Mouse (Mus musculus) macrophage (primary cell): Measurements from ENCODE around the gene Nol8. TPM values are rescaled to one million over a fixed set of nuclear protein-coding genes. Genes with fewer than 3 reads are reported as not detected.

Experiments used
- H3K27ac ChIP-seq: fragments of 350-480 bp; formaldehyde crosslinking; 2 replicates; pipeline ENCODE4 v1.9.0; 2021
- H3K36me3 ChIP-seq: fragments of 350-480 bp; formaldehyde crosslinking; 2 replicates; pipeline ENCODE4 v1.9.0; 2021; ENCODE audit errors: inconsistent target
- H3K4me3 ChIP-seq: fragments of 350-480 bp; formaldehyde crosslinking; 2 replicates; pipeline ENCODE4 v1.9.0; 2021; ENCODE audit errors: inconsistent target
- H3K79me2 ChIP-seq: fragments of 350-480 bp; formaldehyde crosslinking; 2 replicates; pipeline ENCODE4 v1.9.0; 2021; ENCODE audit errors: inconsistent target
- WGBS: methylation state at CpG from one replicate; pipeline ENCODE4 v1.1.7; 2026; ENCODE audit warnings: inconsistent platforms; ENCODE audit not compliant: missing documents; 5-methylcytosine and 5-hydroxymethylcytosine counted together
- polyA plus RNA-seq: library from polyadenylated mRNA; stranded (reverse); fragments of 250-400 nt; gene quantifications from 3 replicates; pipeline ENCODE4 v1.2.4, GENCODE M21; 2018; ENCODE audit warnings: inconsistent platforms

Gene Nol8
- polyA plus RNA-seq, 1 experiment from 2014 or later = 12.9 TPM

DNA sequence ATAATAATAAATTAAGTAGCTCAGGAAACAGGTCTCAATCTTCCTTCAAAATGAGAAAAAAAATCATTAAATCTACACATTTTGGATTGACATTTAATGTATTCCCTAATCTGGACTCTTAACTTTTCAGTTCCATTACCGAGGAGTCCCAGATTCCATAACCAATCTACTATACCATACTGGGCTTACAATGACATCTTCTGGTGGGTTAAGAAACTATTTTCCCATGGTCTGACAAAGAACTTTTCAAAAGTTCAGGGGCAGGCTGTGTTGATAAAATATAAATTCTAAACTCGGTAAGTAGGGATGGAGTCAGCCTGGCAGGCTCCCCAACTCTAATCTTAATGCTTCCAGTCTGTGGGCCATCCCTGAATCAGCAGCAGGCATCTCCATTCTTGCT, 1.7 kb upstream of the Nol8 start:
- 70% methylated on average over 2 of the region's 2 CpGs for WGBS
- Histone ChIP-seq H3K36me3 (0 out of 2 replicates have a peak, but pooled peaks cover under 1% of the 10 kb centered on the region), H3K27ac (no peak overlapping the region), H3K4me3 (no peak overlapping the region), H3K79me2 (peaks cover 9% of the 10 kb centered on the region; the same call in 1 of the 2 replicates)

DNA sequence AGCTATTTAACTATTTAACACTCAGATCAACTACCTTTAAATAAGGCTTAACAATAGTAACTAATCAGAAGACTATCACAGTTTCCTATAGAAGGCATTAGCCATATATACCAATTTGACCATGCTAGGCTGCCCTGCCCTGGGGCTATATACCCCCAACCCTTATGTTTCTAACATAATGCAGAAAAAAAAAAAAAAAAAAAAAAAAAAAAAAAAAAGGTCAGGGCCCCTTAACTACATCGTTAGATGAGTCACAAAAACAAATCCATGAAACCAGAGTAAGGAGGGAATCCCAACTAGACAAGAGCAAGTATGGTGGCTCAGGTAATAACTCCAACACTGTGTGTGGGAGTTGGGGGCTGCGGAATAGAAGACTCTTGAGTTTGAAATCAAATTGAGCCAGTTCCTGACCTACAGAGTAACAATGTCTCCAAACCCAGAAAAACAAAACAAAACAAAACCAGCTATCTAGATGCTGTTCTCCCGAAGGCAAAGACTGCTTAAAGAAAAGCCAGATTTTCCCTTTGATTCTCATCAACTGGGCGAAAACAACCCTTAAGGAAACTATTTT, 1.0 kb upstream of the Nol8 start:
- Histone ChIP-seq H3K79me2 (peaks cover 9% of the 10 kb centered on the region; the same call in 1 of the 2 replicates), H3K27ac (peak overlapping the region; percentile 35)

DNA sequence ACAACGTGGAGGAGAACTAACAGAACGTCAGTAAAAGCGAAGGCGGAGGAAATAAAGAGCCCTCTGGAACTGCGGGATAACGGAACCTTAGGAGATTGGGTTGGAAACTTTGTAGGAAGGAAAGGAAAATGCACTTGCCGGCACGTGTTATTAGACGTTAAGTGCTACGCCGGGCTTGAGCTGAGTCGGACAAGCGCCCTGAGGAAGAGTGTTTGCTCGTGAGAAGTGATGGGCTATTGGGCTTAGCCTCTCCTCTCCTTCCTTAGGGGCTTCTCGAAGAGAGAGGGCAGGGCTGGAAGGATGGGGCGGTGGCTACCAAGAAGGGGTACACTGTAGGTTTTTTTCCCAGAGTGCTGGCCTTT, 283 bp downstream of the Nol8 start:
- Histone ChIP-seq H3K36me3 (0 out of 2 replicates have a peak, but pooled peaks cover 18% of the 10 kb centered on the region), H3K4me3 (peak overlapping the region; percentile 97), H3K27ac (peak overlapping the region; percentile 75), H3K79me2 (peaks cover 9% of the 10 kb centered on the region; the same call in 1 of the 2 replicates)
- WGBS = under 1% methylated on average over 16 of the region's 16 CpGs

More for the DNA sequence above, 1.0 kb upstream of the Nol8 start:
- Histone ChIP-seq H3K4me3 (peak overlapping the region; percentile 77), H3K36me3 (0 out of 2 replicates have a peak, but pooled peaks cover 7% of the 10 kb centered on the region)
- 10% methylated on average over 4 of the region's 4 CpGs for WGBS

DNA sequence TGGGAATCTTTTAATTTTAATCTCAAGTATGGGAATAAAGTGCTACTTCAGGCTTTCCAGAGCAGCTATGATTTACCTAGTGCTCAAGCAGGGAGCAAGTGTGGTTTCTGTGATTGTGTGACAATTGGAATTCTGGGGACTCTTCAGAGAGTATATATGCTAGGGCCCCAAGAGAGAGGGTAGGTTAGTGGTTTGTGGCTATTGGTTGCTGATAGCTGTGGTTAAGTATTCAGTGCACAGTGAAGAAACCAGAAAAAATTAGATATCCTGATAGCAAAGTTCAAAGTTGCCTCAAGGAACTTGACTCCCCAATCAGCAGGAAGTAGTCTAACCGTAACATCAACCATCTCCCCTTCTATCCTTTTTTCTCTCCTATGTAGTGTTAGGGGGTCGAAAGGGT, 24.9 kb downstream of the Nol8 start:
- Histone ChIP-seq H3K4me3 (no peak overlapping the region), H3K27ac (no peak overlapping the region), H3K79me2 (peaks cover 10% of the 10 kb centered on the region), H3K36me3 (peaks cover 11% of the 10 kb centered on the region)
- 100% methylated on average over 1 of the region's 2 CpGs for WGBS

DNA sequence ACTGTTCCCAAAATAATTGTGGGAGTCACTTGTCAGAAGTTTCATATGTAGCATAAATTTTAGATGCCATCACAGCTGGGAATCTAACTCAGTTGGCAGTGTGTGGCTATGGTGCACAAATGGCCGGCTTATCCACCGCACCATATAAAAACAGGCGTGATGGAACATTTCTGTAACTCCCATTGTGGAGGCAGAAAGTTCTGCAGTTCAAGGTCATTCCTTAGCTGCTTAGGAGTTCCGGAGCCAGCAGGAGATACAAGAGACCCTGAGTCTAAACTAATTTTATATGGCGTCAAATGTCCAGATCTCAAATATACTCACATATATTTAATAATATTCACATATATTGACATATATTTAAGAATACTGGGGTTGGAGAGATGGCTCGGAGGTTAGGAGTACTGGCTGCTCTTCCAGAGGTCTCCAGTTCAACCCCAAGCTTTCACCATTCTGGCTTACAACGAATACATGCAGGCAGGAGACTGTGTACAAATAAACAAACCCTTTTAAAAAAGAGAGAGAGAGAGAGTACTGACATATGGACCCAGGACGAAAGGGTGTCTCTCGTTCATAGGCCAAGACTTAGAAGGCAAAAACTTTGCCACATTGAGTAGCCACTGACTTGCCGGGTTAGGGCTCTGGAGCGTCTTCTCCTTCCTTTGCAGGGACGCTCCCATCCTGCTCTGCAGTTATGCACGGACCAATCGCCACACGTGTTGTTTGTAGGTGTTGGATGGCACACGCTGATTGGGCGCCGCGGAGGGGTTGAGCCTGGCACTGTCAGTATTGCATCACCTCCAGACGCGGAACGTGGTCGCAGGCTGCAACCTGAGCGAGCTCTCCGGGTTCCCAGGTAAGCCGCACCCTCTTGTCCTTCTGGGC, 28.7 kb downstream of the Nol8 start, which contains the start of gene Iars:
Gene Iars (plus strand): TSS at position 750 of the 882 bp plus-strand sequence.
- Histone ChIP-seq H3K4me3 (peak within 1 kb of the TSS; percentile 98), H3K36me3 (no peaks in the 10 kb centered on the region; the same call in 1 of the 2 replicates), H3K79me2 (peaks cover 48% of the 10 kb centered on the region), H3K27ac (peak within 1 kb of the TSS; percentile 69)
- 9% methylated on average over 26 of the region's 26 CpGs for WGBS

DNA sequence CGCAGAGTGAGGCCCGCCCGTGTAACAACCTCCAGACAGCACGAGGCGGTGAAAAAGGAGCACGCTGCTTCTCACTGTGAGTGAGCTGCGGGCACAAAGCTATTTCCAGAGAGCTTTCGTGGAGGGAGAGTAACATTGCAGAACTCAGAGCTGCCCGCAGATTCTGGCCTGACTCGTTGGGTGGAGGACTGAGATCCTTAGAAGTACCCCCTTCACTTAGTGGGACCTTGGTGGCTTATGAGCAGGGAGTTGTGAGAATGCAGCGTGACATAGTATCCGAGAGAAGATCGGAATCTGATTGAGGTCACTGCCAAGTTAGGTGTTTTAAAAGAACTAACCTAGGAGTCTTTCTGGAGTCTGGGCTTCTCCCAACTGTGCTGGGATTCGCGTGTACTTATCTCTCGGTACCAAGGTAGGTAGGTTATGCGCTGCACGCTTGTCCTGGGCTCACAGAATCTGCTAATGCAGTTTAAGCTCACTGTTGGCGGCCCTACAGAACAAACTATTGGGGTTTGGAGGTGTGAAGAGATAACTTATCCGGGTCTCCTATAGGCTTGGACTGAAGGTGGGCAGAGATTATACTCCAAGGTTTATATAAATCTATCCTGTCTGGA, 29.5 kb downstream of the Nol8 start:
- Histone ChIP-seq H3K4me3 (peak overlapping the region; percentile 98), H3K79me2 (peaks cover 55% of the 10 kb centered on the region), H3K27ac (peak overlapping the region; percentile 69), H3K36me3 (no peaks in the 10 kb centered on the region; the same call in 1 of the 2 replicates)
- WGBS = 0% methylated on average over 20 of the region's 20 CpGs

DNA sequence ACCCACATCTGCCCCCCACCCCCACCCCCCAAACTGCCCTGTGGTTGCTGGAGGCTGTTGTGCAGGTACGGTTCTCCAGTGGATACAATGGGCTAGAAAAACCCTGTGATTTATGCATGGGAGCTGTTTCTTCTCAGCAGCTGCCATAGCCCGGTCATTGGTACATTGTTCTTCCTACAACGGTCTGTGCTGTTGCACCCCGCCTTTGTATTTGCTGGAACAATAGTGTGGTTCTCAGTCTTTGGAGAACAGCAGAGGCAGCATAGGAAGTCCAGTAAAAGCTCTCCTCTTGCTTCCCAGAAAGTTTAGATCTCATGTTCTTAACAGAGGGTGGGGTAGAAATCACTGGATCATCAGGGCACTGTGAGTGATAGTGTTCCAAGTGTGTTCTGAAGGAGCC, 31.4 kb downstream of the Nol8 start:
- Histone ChIP-seq H3K79me2 (peaks cover 68% of the 10 kb centered on the region), H3K36me3 (peaks cover 19% of the 10 kb centered on the region), H3K4me3 (peak overlapping the region; percentile 2; the same call in 1 of the 2 replicates), H3K27ac (peak overlapping the region; percentile 43)
- 56% methylated on average over 4 of the region's 4 CpGs for WGBS

DNA sequence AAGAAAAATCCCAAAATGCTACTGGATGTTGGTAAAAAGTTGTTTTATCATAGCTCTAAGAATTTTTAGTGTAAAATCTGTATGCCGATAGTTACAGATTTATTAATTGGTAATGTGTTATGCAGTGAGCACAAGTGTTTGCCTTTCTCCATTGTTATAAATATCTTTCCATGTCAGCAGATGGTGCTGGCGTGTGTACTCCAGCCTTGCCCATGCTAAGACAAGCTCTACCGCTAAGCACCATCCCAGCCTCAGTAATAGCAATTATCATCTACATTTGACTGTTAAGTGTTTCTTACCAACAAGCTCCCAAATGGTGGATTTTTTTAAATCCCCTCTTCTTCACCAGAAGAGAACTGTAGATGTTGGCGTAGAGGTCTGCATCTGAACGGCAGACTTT, 38.2 kb downstream of the Nol8 start:
- 96% methylated on average over 5 of the region's 5 CpGs for WGBS
- H3K36me3 ChIP-seq = peaks cover 53% of the 10 kb centered on the region
- H3K79me2 ChIP-seq = peaks cover 26% of the 10 kb centered on the region
- no peak overlapping the region for H3K27ac ChIP-seq
- no peak overlapping the region for H3K4me3 ChIP-seq

DNA sequence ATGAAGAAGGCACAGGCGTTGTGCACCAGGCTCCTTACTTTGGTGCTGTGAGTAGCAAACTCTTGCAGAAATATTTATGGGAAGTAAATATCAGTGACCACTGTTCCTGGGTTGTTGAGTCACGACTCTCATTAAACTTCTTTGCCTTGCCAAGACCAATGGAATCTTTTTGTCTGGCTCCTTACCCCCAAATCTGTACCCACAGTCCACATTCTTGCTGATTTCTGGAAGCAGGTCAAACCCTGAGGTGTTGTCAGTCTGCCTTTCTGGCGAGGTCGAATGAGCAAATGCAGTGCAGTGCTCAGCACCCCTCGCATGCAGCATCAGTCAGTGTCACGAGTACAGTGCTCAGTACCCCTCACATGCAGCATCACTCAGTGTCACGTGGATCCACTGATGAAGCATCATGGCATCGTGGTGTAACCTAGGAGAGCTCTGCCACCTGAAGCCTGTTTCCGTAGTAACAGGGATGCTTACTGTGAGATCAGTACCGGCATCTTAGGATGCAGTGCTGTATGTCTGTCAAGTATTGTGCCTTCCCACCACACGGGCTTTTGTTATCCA, 50.4 kb downstream of the Nol8 start:
- no peak overlapping the region for H3K4me3 ChIP-seq
- no peak overlapping the region for H3K27ac ChIP-seq
- no peaks in the 10 kb centered on the region for H3K79me2 ChIP-seq
- H3K36me3 ChIP-seq = peaks cover 72% of the 10 kb centered on the region
- WGBS = 94% methylated on average over 11 of the region's 11 CpGs

DNA sequence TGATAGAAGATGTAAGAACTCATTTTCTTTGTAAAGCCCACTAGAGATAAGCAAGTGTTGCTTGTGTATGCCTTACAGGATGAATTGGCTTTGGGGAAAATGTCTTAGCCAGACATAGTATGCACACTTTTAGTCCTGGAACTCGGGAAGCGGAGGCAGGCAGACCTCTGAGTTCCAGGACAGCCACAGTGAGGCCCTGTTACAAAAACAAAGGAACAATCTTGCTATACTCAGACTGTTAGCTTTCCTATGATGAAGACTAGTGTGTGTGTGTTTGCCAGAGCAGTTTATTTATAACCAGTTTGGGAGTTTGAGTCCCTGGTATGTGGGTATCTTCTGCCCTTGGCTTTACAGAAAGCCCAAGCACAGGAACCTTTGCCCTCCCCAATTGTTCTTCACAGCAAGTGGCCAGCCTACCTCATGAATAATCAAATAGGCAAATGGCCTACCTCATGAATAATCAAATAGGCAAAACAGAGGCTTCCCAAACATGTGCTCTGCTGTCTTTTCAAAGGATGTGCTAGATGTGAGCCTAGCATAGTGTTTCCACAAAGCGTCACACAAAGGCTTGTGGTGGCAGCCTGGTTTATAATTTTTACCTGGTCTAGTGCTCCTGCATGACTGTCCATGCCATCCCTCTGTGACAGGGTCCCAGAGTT, 53.3 kb downstream of the Nol8 start:
- WGBS = 94% methylated on average over 3 of the region's 3 CpGs
- H3K36me3 ChIP-seq = peaks cover 80% of the 10 kb centered on the region
- no peaks in the 10 kb centered on the region for H3K79me2 ChIP-seq
- H3K4me3 ChIP-seq = no peak overlapping the region
- H3K27ac ChIP-seq = no peak overlapping the region

DNA sequence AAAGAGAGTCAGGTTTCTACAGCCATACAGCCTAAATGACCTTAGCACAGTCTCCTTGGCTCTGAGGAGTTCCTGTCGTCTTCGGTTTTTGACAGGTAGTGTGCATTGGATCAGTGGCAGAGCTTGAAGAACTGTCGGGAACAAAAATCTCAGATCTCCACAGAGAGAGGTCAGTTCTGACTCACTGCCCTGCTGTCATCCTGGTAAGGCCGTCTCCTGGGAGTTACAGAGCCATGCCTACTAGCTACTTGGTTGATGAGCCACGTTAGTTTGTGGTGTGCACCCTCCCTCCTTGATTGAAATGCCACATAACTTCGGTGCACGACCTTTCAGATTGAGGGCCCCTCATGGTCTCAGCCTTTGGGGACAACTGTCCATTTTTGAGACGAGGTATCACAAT, 55.4 kb downstream of the Nol8 start:
- 91% methylated on average over 8 of the region's 8 CpGs for WGBS
- H3K27ac ChIP-seq = no peak overlapping the region
- H3K79me2 ChIP-seq = no peaks in the 10 kb centered on the region
- no peak overlapping the region for H3K4me3 ChIP-seq
- H3K36me3 ChIP-seq = peaks cover 69% of the 10 kb centered on the region

DNA sequence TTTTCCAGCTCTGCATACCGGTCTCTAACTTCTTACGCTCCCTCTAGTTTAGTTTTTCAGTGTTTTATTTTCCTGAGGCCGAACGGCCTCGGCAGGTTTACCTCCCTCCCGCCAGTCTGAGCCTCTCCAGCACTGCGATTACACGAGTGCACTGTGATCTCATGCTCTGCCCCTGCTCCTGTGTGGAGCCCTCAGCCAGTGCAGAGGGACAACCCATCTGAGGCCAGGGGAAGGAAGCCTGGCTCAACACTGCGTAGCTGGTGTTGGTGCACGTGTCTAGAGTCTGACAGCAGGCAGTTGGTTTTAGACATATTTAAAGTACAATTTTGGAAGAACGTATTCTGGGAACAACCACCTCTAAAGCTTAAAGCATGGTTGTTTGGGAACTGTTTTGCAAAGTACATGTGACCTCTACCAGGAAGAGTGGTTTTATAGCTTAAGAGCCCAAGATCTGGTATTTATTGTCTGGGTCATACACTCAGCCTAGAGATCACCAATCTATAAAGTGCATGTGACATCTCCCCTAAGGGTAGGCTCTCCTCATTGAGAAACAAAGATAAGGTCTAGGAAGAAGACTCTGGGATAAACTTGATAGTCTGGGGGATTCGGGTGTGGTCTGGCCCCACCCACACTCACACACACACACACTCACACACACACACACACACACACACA, 59.3 kb downstream of the Nol8 start:
- H3K79me2 ChIP-seq = no peaks in the 10 kb centered on the region
- no peak overlapping the region for H3K4me3 ChIP-seq
- WGBS = 94% methylated on average over 11 of the region's 12 CpGs
- H3K36me3 ChIP-seq = peaks cover 66% of the 10 kb centered on the region
- H3K27ac ChIP-seq = no peak overlapping the region

DNA sequence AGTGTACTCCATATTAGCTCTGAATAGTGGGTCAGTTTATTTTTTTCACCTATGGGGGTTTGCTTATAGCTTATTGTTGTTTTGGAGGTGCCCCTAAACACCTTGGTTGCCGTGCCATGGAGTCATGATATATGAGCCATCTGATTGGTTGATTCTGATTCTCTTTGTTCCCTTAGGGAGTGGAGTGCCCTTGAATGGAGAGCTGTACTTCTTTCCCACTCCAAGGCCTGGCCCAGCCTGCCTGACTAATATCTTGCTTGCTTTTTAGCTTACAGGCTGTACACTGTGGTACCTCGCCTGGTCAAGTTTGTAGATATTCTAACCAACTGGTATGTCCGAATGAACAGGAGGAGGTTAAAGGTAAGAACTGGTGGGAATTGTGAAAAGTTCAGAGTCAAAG, 66.4 kb downstream of the Nol8 start:
- WGBS = 94% methylated on average over 3 of the region's 3 CpGs
- H3K36me3 ChIP-seq = peaks cover 93% of the 10 kb centered on the region
- no peak overlapping the region for H3K4me3 ChIP-seq
- no peak overlapping the region for H3K27ac ChIP-seq
- H3K79me2 ChIP-seq = no peaks in the 10 kb centered on the region
